Mouse (Mus musculus) cerebellum, adult 8-10 months (tissue): ENCODE data around the gene Tjp1.

ENCODE experiments used
- DNase-seq: peaks from one replicate; pipeline ENCODE4 v3.0.0; 2022

Tjp1 gene

DNA sequence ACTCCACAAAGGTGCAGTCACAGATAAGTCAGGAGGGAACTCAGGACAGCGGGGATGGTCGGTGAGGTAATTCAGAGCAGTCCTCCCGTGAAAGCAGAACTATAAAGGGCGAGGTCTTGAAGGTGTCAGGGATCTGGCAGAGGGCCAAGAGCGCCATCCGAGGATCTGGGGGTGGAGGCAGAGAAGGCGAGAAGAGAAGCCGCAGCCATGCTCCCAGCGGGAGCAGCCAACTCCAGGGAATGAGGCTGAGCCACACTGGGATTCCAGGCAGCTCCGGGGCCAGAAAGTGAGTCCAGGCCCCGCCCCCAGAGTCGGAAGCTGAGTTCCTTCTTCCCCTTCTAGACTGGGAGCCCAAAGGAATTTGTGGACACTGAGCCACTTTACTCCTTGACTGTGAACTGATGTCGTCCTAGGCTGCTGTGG lies 41.3 kb downstream of the Tjp1 start:
- no peak for DNase-seq

GRCm38 (mm10) chr7:65484170-65484778 lies 43.3 kb downstream of the Tjp1 start:
- no peak for DNase-seq

DNA sequence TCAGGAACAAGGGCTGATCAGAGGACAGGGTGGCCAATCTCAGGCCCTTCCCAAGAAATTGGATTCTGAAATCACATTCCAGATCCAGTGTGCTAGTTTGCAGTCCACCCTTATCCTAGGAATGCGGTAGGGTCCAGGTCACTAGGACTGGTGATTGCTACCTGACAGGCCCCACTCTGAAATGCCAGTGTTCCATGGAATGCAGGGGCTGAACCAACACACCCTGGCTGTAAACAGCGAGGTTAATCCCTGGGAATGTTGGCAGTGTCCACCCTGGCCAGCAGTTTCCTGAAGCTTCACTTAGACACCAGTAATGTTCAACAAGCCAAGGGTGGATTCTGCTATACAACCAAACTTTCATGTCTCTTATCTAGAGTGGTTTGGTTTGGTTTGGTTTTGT lies 45.4 kb downstream of the Tjp1 start:
- no peak for DNase-seq

DNA sequence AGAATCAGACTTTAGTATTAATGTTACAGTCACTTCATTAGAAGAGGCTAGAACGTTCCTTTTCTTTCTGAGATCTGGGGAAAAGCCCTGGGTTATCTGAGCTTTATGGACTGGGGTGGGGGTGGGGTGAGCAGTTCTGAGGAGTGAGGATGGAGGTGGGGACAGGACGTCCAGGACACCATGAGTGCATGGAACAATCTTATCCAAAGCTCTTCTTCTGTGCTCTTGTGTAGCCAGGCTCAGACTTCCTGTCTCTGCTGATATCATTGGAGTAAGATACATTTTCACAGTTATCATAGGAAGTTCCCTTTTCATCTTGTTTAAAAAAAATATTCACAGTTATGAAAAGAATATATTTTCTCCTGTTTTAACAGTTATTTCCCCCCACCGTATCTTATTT lies 55.5 kb downstream of the Tjp1 start:
- DNase-seq, result no peak

- no peak for DNase-seq
These were observed 56.2 kb downstream of the Tjp1 start for GRCm38 (mm10) chr7:65471406-65471805.

DNA sequence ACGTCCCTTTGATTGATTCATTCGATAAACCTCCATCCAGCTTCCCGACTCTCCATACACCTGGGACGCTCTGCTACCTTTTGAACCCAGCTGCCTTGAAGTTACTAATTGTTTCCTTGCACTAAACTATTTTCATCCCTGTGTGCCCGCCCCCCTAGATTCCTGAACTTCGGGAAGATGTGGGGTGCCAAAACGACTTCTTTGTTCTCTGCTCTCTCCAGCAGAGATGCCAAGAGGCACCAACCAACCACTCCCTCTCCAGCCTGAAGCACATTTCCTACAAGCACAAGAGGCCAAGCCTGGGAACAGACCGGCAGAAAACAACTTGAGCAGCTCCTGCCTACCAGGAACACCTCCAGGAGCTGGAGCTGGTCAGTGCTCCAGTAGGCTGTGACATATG lies 57.4 kb downstream of the Tjp1 start:
- no peak for DNase-seq

- no peak for DNase-seq
These were observed 57.9 kb downstream of the Tjp1 start for GRCm38 (mm10) chr7:65469666-65470065.

DNA sequence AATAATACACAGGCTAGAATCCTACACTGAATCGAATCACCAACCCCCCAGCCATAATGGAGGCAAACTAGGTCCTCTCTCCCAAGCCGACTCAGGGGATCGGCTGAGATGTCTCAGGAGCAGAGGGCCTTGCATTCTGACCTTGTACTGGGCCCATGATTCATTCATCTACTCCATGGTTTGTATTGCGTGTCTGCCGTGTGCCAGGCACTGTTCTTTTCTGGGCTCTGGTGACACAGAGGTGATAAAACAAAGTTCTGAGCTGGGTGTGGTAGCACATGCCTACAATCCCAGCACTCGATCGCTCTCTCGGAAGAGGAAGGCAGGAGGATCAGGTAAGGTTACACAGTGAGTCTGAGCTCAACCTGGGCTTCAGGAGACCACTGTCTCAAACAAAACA lies 59.4 kb downstream of the Tjp1 start:
- DNase-seq, result no peak

GRCm38 (mm10) chr7:65467306-65468021 lies 60.1 kb downstream of the Tjp1 start:
- DNase-seq, result no peak

- no peak for DNase-seq
These were observed 61.4 kb downstream of the Tjp1 start for GRCm38 (mm10) chr7:65466137-65466536.

GRCm38 (mm10) chr7:65464518-65465037 lies 63.0 kb downstream of the Tjp1 start:
- no peak for DNase-seq

DNA sequence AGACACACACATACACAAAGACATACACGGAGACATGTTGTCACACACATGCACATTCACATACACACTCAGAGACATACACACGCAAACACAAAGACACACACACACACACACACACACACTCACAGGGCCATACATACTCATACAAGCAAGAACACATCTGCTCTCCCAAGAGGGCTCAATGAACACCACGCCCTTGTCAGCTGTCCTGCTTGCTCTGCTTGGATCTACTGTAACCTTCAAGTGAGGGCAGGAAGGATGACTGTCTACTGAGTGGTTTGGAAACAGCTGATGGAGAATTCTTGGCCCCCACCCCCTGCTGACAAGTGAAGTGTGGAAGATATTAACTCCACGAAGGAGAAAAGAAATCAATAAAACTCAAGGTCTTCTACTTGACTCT lies 64.1 kb downstream of the Tjp1 start:
- DNase-seq, result no peak

GRCm38 (mm10) chr7:65461412-65461811 lies 66.2 kb downstream of the Tjp1 start:
- no peak for DNase-seq

DNA sequence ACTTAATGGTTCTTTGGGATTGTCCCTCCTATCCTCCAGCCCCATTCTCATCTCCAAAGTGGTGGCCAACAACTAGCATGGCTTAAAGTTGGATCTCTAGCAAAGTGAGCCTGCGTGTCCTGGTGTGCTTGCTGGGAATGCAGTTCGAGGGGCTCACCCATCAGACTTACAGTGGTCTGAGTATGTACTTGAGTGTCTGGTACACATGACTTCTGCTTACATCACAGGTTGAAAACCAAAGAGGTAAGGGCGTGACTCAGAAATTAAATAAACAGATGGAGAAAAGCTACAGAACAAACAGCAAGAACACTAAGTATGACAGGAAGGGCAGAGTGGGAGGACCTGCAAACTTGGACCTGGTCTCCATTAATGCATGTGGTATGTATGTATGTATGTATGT lies 67.4 kb downstream of the Tjp1 start:
- DNase-seq, result no peak

DNA sequence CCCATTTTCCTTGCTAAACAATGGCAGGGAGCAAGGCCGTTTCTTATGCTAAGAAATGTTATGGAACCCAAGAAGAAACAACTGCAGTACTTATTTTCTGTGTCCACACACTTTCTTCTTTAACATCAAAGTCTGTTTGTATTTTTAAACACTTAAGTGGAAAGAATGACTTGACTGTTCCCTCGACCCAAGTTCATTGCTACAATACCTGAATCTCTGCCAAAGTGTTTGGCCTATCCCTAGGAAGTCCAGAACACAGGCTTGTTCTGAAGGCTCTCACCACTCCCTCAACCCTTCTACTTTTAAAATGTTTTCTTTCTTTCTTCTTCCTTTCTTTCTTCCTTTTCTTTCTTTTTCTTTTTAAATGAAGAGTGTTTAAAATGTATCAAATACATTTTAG lies 71.5 kb downstream of the Tjp1 start:
- DNase-seq, result no peak

- DNase-seq, result no peak
These were observed 72.4 kb downstream of the Tjp1 start for GRCm38 (mm10) chr7:65455208-65455607.

DNA sequence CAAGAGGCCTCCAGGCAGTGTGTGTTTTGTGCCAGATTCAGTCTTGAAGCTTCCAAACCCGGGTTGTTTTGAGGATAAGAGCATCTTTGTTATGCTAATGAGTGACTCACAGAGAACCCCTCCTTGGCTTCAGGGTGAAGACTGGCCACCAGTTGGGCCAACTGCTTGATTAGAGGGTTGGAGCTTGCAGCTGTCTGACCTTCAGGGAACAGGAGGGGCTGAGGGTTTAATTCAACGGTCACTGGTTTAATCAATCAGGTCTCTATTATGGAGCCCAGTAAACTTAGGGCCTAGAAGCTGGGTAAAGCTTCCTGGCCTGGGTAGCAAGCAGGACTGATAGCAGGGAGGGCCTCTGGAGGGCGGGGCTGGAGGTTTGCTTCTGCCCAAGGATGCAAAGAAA lies 73.3 kb downstream of the Tjp1 start:
- no peak for DNase-seq

GRCm38 (mm10) chr7:65452246-65452645 lies 75.3 kb downstream of the Tjp1 start:
- no peak for DNase-seq

GRCm38 (mm10) chr7:65450158-65450557 lies 77.4 kb downstream of the Tjp1 start:
- no peak for DNase-seq

GRCm38 (mm10) chr7:65441505-65441904 lies 86.1 kb downstream of the Tjp1 start:
- DNase-seq, result no peak

GRCm38 (mm10) chr7:65439518-65439917 lies 88.1 kb downstream of the Tjp1 start:
- no peak for DNase-seq

DNA sequence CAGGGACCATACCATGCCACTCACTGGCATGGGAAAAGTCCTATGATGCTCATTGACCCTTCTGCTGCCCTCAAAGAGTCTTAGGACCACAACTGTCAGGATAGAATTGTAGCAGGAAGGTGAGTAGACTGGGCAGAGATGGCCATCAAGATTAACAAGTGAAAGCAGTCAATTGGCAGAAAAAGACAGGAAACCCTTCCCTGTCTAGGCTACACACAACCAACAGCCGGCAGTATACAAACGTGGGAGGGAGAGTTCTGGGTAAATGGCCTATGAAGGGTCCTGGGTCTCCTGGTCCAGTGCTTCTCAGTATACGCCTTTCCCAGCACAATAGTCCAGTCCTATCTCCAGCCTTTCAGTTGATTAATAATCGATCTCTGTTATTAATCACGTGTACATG lies 89.4 kb downstream of the Tjp1 start:
- DNase-seq, result no peak

- DNase-seq, result no peak
These were observed 90.7 kb downstream of the Tjp1 start for GRCm38 (mm10) chr7:65436921-65437320.

GRCm38 (mm10) chr7:65431018-65431695 lies 96.4 kb downstream of the Tjp1 start:
- no peak for DNase-seq
